Mouse (Mus musculus): ENCODE measurements around the gene Atp7b. TPM values are rescaled to one million over a fixed set of nuclear protein-coding genes. Genes with fewer than 3 reads are reported as not detected.

Gene Atp7b
- total RNA-seq (2021) = 1 to 10 TPM; 2.5 to 2.9 TPM
- long read RNA-seq, experiment 1 = 0 reads
- long read RNA-seq, experiment 2, partial matches to known transcripts = 0 of 2 reads
- long read RNA-seq, experiment 2, other reads (novel, unspliced or antisense) = 2 of 2 reads

GRCm38 (mm10) chr8:22059821-22060445, at the start of gene Atp7b:
Gene Atp7b (minus strand): TSS chr8:22060305.
- peak; percentile 9 to 17 for DNase-seq (ENCODE audit: low spot score in 2 of 2)
- intact Hi-C loops (cut with DNase I) = loop anchor here (5.0 kb wide), 1 partner anchor 107 kb away; the partner anchor contains the start of gene Nek3

GRCm38 (mm10) chr8:22107020-22107419, 46.9 kb upstream of the Atp7b start:
- DNase-seq (ENCODE audit: low spot score in 2 of 2) = no peak
- intact Hi-C loops (cut with DNase I) = no loop called here

GRCm38 (mm10) chr8:22091568-22091967, 31.5 kb upstream of the Atp7b start:
- intact Hi-C loops (cut with DNase I) = no loop called here
- no peak for DNase-seq (ENCODE audit: low spot score in 2 of 2)

- DNase-seq (ENCODE audit: low spot score in 2 of 2) = no peak
- intact Hi-C loops (cut with DNase I) = no loop called here
Observed at GRCm38 (mm10) chr8:22089226-22089625, 29.1 kb upstream of the Atp7b start.

GRCm38 (mm10) chr8:22079313-22080007, 19.4 kb upstream of the Atp7b start:
- intact Hi-C loops (cut with DNase I) = no loop called here
- DNase-seq (ENCODE audit: low spot score in 2 of 2) = no peak

GRCm38 (mm10) chr8:22061126-22061525, 1.0 kb upstream of the Atp7b start:
- intact Hi-C loops (cut with DNase I) = loop anchor here (5.0 kb wide), 1 partner anchor 106 kb away; the partner anchor contains the start of gene Nek3
- DNase-seq (ENCODE audit: low spot score in 2 of 2) = no peak

GRCm38 (mm10) chr8:22060446-22060889, 363 bp upstream of the Atp7b start, which contains the start of gene Alg11:
Gene Alg11 (plus strand): TSS chr8:22060721.
- intact Hi-C loops (cut with DNase I) = loop anchor here (5.0 kb wide), 1 partner anchor 107 kb away; the partner anchor contains the start of gene Nek3
- DNase-seq (ENCODE audit: low spot score in 2 of 2) = peak; percentile 97 to 98

- intact Hi-C loops (cut with DNase I) = no loop called here
- no peak for DNase-seq (ENCODE audit: low spot score in 2 of 2)
Observed at GRCm38 (mm10) chr8:22059153-22059738, 859 bp downstream of the Atp7b start.

- intact Hi-C loops (cut with DNase I) = no loop called here
Observed at GRCm38 (mm10) chr8:22058368-22058767, 1.7 kb downstream of the Atp7b start.

GRCm38 (mm10) chr8:22056850-22057249, 3.3 kb downstream of the Atp7b start:
- intact Hi-C loops (cut with DNase I) = no loop called here
- DNase-seq (ENCODE audit: low spot score in 2 of 2) = no peak

More at GRCm38 (mm10) chr8:22058368-22058767, 1.7 kb downstream of the Atp7b start:
- DNase-seq (ENCODE audit: low spot score in 2 of 2) = no peak

GRCm38 (mm10) chr8:22055492-22055877, 4.6 kb downstream of the Atp7b start:
- intact Hi-C loops (cut with DNase I) = no loop called here
- DNase-seq (ENCODE audit: low spot score in 2 of 2) = no peak

GRCm38 (mm10) chr8:22054674-22055491, 5.2 kb downstream of the Atp7b start:
- DNase-seq (ENCODE audit: low spot score in 2 of 2) = no peak
- intact Hi-C loops (cut with DNase I) = no loop called here

GRCm38 (mm10) chr8:22047699-22048464, 12.2 kb downstream of the Atp7b start:
- intact Hi-C loops (cut with DNase I) = loop anchor here (5.0 kb wide), 1 partner anchor 56 kb away; no protein-coding TSS in a partner anchor
- DNase-seq (ENCODE audit: low spot score in 2 of 2) = peak in 1 of 2 experiments; percentile 30

GRCm38 (mm10) chr8:22043706-22044105, 16.4 kb downstream of the Atp7b start:
- no peak for DNase-seq (ENCODE audit: low spot score in 2 of 2)
- intact Hi-C loops (cut with DNase I) = no loop called here

GRCm38 (mm10) chr8:22042515-22042914, 17.6 kb downstream of the Atp7b start:
- intact Hi-C loops (cut with DNase I) = no loop called here
- DNase-seq (ENCODE audit: low spot score in 2 of 2) = no peak

- no peak for DNase-seq (ENCODE audit: low spot score in 2 of 2)
- intact Hi-C loops (cut with DNase I) = no loop called here
Observed at GRCm38 (mm10) chr8:22040153-22040509, 20.0 kb downstream of the Atp7b start.

GRCm38 (mm10) chr8:22039468-22040152, 20.5 kb downstream of the Atp7b start:
- intact Hi-C loops (cut with DNase I) = no loop called here
- no peak for DNase-seq (ENCODE audit: low spot score in 2 of 2)

- DNase-seq (ENCODE audit: low spot score in 2 of 2) = no peak
- intact Hi-C loops (cut with DNase I) = no loop called here
Observed at GRCm38 (mm10) chr8:22037022-22037421, 23.1 kb downstream of the Atp7b start.
